Mouse (Mus musculus): ENCODE measurements around the gene Gm20388. TPM values are rescaled to one million over a fixed set of nuclear protein-coding genes. Genes with fewer than 3 reads are reported as not detected.
A peak's percentile ranks its signal among the peaks of the same experiment; 100 is the strongest.

Gene Gm20388
- polyA plus RNA-seq, 1 experiment from 2014 or later = not detected

DNA sequence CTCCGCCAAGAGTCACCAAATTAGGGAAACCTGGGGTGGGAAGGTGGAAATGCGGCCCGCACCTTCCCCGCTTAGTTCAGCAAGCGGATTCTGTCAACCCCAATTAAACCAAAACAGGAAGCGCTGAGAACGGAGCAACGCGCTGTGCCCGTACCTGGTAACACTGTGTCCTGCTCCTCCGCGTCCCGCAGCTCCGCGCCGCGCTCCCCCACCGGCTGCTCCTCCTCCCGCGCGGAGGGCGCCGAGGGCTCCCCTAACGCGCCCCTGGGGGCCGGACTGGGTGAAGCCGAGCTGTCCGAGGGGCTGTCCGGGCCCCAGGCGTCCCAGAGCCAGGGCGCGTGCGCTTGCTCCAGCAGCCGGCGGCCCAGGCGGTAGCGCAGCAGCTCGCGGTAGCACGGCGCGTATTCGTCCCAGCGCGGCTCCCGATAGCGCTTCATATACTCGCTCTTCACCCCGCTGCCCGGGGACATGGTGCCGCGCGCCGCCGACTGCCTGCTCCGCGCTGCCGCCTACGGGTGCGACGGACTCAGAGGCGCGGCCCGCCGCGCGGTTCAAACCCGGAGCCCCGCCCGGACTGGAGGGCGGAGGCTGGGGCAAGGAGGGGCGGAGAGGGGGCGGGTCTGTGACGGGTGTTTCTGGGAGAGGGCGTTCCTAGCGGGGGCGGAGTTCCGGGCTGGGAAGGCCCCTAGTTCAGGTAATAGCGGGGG, 3948.5 kb downstream of the Gm20388 start:
- peaks cover 34% of the 10 kb centered on the region for H3K27me3 ChIP-seq (replicated peaks)
- H3K36me3 ChIP-seq = 0 out of 2 replicates have a peak, but pooled peaks cover 2% of the 10 kb centered on the region
- peak overlapping the region; percentile 88 for H3K4me2 ChIP-seq
- H3K9ac ChIP-seq = peak overlapping the region; percentile 89
- peak overlapping the region; percentile 93 for H3K4me3 ChIP-seq
- H3K27ac ChIP-seq (replicated peaks) = peak overlapping the region; percentile 57
- H3K9me3 ChIP-seq = 0 out of 2 replicates have a peak, but pooled peaks cover 5% of the 10 kb centered on the region
- WGBS = under 1% methylated on average over 73 of the region's 79 CpGs
- peak; percentile 89 for ATAC-seq (ENCODE audit: extremely low read depth, insufficient number of reproducible peaks, low FRiP score, low TSS enrichment)
- peaks cover 17% of the 10 kb centered on the region for H3K4me1 ChIP-seq

- Histone ChIP-seq H3K4me1 (peaks cover 21% of the 10 kb centered on the region), H3K27ac (replicated peaks) (peak within 1 kb of the TSS; percentile 58), H3K36me3 (0 out of 2 replicates have a peak, but pooled peaks cover 1% of the 10 kb centered on the region), H3K9ac (peak within 1 kb of the TSS; percentile 89), H3K27me3 (replicated peaks) (peaks cover 38% of the 10 kb centered on the region), H3K9me3 (0 out of 2 replicates have a peak, but pooled peaks cover 2% of the 10 kb centered on the region), H3K4me2 (peak within 1 kb of the TSS; percentile 88), H3K4me3 (peak within 1 kb of the TSS; percentile 93)
- WGBS = 1% methylated on average over 45 of the region's 48 CpGs
- peak; percentile 37; the same call in 1 of the 2 replicates for ATAC-seq (ENCODE audit: extremely low read depth, insufficient number of reproducible peaks, low FRiP score, low TSS enrichment)
These were observed 3949.1 kb downstream of the Gm20388 start, which contains the start of gene Ccsap for GRCm38 (mm10) chr8:123859648-123860259. Gene Ccsap, minus strand, starts transcription at chr8:123860209.

DNA sequence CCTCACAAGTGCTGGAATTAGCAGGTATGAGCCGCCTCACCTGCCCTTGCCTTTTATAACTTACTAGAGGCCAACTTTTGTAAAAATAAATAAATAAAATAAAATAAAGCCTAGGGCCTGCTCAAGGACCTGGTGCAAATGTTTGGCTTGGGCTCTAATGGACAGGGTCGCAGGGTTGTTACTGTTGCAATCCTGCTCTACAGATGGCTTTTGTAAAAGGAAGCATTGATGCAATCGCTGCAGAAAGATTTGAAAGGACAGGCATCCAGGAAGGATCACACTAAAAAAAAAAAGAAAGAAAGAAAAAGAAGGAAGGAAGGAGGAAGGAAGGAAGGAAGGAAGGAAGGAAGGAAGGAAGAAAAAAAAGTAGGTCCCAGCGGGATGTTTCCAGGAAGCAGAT, 3949.7 kb downstream of the Gm20388 start:
- Histone ChIP-seq H3K27me3 (replicated peaks) (peaks cover 42% of the 10 kb centered on the region), H3K4me2 (peak overlapping the region; percentile 88), H3K9ac (no peak overlapping the region; the same call in 1 of the 2 replicates), H3K4me1 (peaks cover 21% of the 10 kb centered on the region), H3K4me3 (peak overlapping the region; percentile 93), H3K9me3 (no peaks in the 10 kb centered on the region), H3K36me3 (no peaks in the 10 kb centered on the region), H3K27ac (replicated peaks) (no peak overlapping the region)
- 76% methylated on average over 4 of the region's 4 CpGs for WGBS
- no peak for ATAC-seq (ENCODE audit: extremely low read depth, insufficient number of reproducible peaks, low FRiP score, low TSS enrichment)

- H3K9me3 ChIP-seq = no peaks in the 10 kb centered on the region
- H3K9ac ChIP-seq = no peak overlapping the region
- ATAC-seq (ENCODE audit: extremely low read depth, insufficient number of reproducible peaks, low FRiP score, low TSS enrichment) = no peak
- no peaks in the 10 kb centered on the region for H3K36me3 ChIP-seq
- WGBS = 70% methylated on average over 7 of the region's 7 CpGs
- no peak overlapping the region for H3K4me3 ChIP-seq
- no peak overlapping the region for H3K4me2 ChIP-seq
- H3K4me1 ChIP-seq = peaks cover 7% of the 10 kb centered on the region
- H3K27me3 ChIP-seq (replicated peaks) = peaks cover 41% of the 10 kb centered on the region
- no peak overlapping the region for H3K27ac ChIP-seq (replicated peaks)
These were observed 3955.1 kb downstream of the Gm20388 start for GRCm38 (mm10) chr8:123865786-123866185.

DNA sequence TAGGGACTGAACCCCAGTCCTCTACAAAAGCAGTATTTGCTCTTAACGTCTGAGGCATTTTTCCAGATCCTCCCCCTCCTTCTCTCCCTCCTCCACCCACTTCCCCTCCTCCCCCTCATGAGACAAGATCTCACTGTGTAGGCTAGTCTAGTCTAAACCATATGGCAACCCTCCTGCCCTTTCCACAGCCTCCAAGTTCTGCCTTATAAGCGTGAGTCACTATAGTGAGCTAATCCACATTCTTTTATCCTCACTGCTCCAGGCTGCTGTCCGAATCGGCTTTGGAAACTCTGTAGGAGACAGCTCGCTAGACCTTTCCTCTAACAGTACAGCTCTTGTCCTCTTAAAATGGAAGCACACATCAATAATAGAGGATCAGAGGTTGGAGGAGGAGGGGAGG, 3956.3 kb downstream of the Gm20388 start:
- Histone ChIP-seq H3K4me2 (no peak overlapping the region), H3K36me3 (no peaks in the 10 kb centered on the region), H3K4me1 (peaks cover 9% of the 10 kb centered on the region), H3K27ac (replicated peaks) (no peak overlapping the region), H3K9me3 (no peaks in the 10 kb centered on the region), H3K4me3 (no peak overlapping the region), H3K9ac (no peak overlapping the region), H3K27me3 (replicated peaks) (peaks cover 31% of the 10 kb centered on the region)
- WGBS = 30% methylated on average over 5 of the region's 5 CpGs
- no peak for ATAC-seq (ENCODE audit: extremely low read depth, insufficient number of reproducible peaks, low FRiP score, low TSS enrichment)

- H3K4me2 ChIP-seq = 0 out of 2 replicates have a peak overlapping the region, but pooled peaks have one; percentile 14
- ATAC-seq (ENCODE audit: extremely low read depth, insufficient number of reproducible peaks, low FRiP score, low TSS enrichment) = no peak
These were observed 3961.4 kb downstream of the Gm20388 start for GRCm38 (mm10) chr8:123872048-123872447.

GRCm38 (mm10) chr8:123873364-123873763, 3962.7 kb downstream of the Gm20388 start:
- no peak overlapping the region for H3K27ac ChIP-seq (replicated peaks)
- H3K4me2 ChIP-seq = no peak overlapping the region
- peaks cover 16% of the 10 kb centered on the region for H3K4me1 ChIP-seq
- ATAC-seq (ENCODE audit: extremely low read depth, insufficient number of reproducible peaks, low FRiP score, low TSS enrichment) = no peak
- H3K9ac ChIP-seq = no peak overlapping the region
- 29% methylated on average over 6 of the region's 6 CpGs for WGBS
- H3K4me3 ChIP-seq = no peak overlapping the region
- H3K9me3 ChIP-seq = no peaks in the 10 kb centered on the region
- H3K36me3 ChIP-seq = no peaks in the 10 kb centered on the region
- no peaks in the 10 kb centered on the region for H3K27me3 ChIP-seq (replicated peaks)

More at GRCm38 (mm10) chr8:123872048-123872447, 3961.4 kb downstream of the Gm20388 start:
- H3K36me3 ChIP-seq = no peaks in the 10 kb centered on the region
- WGBS = 40% methylated on average over 9 of the region's 9 CpGs
- no peaks in the 10 kb centered on the region for H3K9me3 ChIP-seq
- peaks cover 16% of the 10 kb centered on the region for H3K4me1 ChIP-seq
- no peaks in the 10 kb centered on the region for H3K27me3 ChIP-seq (replicated peaks)
- H3K9ac ChIP-seq = no peak overlapping the region
- peak overlapping the region; percentile 38 for H3K27ac ChIP-seq (replicated peaks)
- H3K4me3 ChIP-seq = no peak overlapping the region

DNA sequence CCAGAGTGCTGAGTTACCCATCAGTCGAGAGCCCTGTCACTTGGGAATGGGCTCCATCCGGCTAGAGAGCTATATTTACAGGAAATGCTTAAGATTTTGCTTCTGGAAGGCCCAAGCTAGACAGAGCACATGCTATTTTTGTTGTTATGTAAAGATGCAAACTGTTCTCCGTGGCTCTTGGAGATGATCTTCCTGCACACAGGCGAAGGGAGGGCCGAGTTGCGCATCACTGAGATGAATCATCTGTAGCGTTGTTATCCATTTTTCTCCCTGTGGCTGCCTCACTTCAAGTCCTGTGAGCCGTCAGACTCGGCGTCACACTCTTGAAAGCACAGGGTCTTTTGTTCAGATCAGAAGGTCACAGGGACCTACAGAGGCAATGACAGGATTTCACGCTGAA, 3963.7 kb downstream of the Gm20388 start:
- no peak overlapping the region for H3K4me2 ChIP-seq
- 63% methylated on average over 11 of the region's 11 CpGs for WGBS
- H3K9me3 ChIP-seq = no peaks in the 10 kb centered on the region
- no peaks in the 10 kb centered on the region for H3K36me3 ChIP-seq
- no peak overlapping the region for H3K9ac ChIP-seq
- H3K4me3 ChIP-seq = no peak overlapping the region
- no peaks in the 10 kb centered on the region for H3K27me3 ChIP-seq (replicated peaks)
- no peak overlapping the region for H3K27ac ChIP-seq (replicated peaks)
- no peak for ATAC-seq (ENCODE audit: extremely low read depth, insufficient number of reproducible peaks, low FRiP score, low TSS enrichment)
- H3K4me1 ChIP-seq = peaks cover 16% of the 10 kb centered on the region

- no peak overlapping the region for H3K27ac ChIP-seq (replicated peaks)
- H3K9me3 ChIP-seq = no peaks in the 10 kb centered on the region
- no peak overlapping the region for H3K9ac ChIP-seq
- H3K27me3 ChIP-seq (replicated peaks) = peaks cover 5% of the 10 kb centered on the region; the same call in 1 of the 2 replicates
- H3K4me3 ChIP-seq = no peak overlapping the region
- ATAC-seq (ENCODE audit: extremely low read depth, insufficient number of reproducible peaks, low FRiP score, low TSS enrichment) = no peak
- WGBS = 51% methylated on average over 2 of the region's 2 CpGs
- peaks cover 10% of the 10 kb centered on the region for H3K4me1 ChIP-seq
- no peaks in the 10 kb centered on the region for H3K36me3 ChIP-seq
- no peak overlapping the region for H3K4me2 ChIP-seq
These were observed 3967.2 kb downstream of the Gm20388 start for GRCm38 (mm10) chr8:123877865-123878264.

DNA sequence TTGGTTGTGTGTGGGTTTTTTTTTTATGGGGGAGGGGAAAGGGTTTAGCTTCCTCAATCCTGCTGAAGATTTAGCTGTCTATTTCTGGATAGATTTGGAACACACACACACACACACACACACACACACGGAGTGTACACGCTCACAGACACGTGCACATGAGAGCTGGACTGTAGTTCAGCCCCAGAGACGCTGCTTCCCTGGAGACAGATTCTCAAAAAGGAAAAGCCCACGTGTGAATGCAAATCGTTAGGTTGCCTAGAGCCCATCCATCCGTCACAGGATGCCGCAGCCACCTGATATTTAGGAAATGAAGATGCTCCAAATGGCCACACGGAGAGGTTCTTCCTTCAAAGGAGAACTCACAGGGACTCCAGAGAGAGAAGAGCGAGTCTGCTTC, 3969.6 kb downstream of the Gm20388 start:
- H3K4me1 ChIP-seq = peaks cover 29% of the 10 kb centered on the region
- H3K27me3 ChIP-seq (replicated peaks) = peaks cover 12% of the 10 kb centered on the region
- 69% methylated on average over 10 of the region's 10 CpGs for WGBS
- no peak overlapping the region for H3K4me3 ChIP-seq
- H3K36me3 ChIP-seq = no peaks in the 10 kb centered on the region
- no peak for ATAC-seq (ENCODE audit: extremely low read depth, insufficient number of reproducible peaks, low FRiP score, low TSS enrichment)
- H3K9me3 ChIP-seq = no peaks in the 10 kb centered on the region
- H3K4me2 ChIP-seq = no peak overlapping the region
- no peak overlapping the region for H3K27ac ChIP-seq (replicated peaks)
- no peak overlapping the region for H3K9ac ChIP-seq

GRCm38 (mm10) chr8:123880821-123881350, 3970.2 kb downstream of the Gm20388 start:
- Histone ChIP-seq H3K4me2 (no peak overlapping the region), H3K4me1 (peaks cover 29% of the 10 kb centered on the region), H3K27ac (replicated peaks) (no peak overlapping the region), H3K36me3 (no peaks in the 10 kb centered on the region), H3K9ac (no peak overlapping the region), H3K27me3 (replicated peaks) (peaks cover 18% of the 10 kb centered on the region), H3K9me3 (no peaks in the 10 kb centered on the region), H3K4me3 (no peak overlapping the region)
- WGBS = 33% methylated on average over 4 of the region's 4 CpGs
- no peak for ATAC-seq (ENCODE audit: extremely low read depth, insufficient number of reproducible peaks, low FRiP score, low TSS enrichment)

Measured in heart, embryonic 13.5 days (tissue).